Mouse (Mus musculus) small intestine, adult 2 months (tissue): Measurements from ENCODE around the gene Ovol2. TPM values are rescaled to one million over a fixed set of nuclear protein-coding genes. Genes with fewer than 3 reads are reported as not detected.

ENCODE experiments used
- H3K27ac ChIP-seq: fragments of 200-500 bp; 2 replicates; pipeline ENCODE4 v1.5.1; 2012; ENCODE audit warnings: low read depth, low read length, control low read depth, inconsistent platforms; ENCODE audit not compliant: insufficient read depth
- H3K27me3 ChIP-seq: fragments of 200-500 bp; 2 replicates; pipeline ENCODE4 v1.6.1; 2012; ENCODE audit warnings: mild to moderate bottlenecking, moderate library complexity, low read length, inconsistent platforms; ENCODE audit not compliant: control insufficient read depth, insufficient read depth
- H3K36me3 ChIP-seq: fragments of 200-500 bp; 2 replicates; pipeline ENCODE4 v1.6.1; 2012; ENCODE audit warnings: mild to moderate bottlenecking, low read length, control low read depth, inconsistent platforms; ENCODE audit not compliant: control insufficient read depth, insufficient read depth
- H3K4me1 ChIP-seq: fragments of 200-500 bp; 2 replicates; pipeline ENCODE4 v1.6.1; 2012; ENCODE audit warnings: low read length, inconsistent platforms, mixed read lengths; ENCODE audit not compliant: control insufficient read depth, insufficient read depth, insufficient read length
- H3K4me3 ChIP-seq: fragments of 200-500 bp; 2 replicates; pipeline ENCODE4 v1.5.1; 2012; ENCODE audit warnings: low read depth, mild to moderate bottlenecking, control low read depth, inconsistent platforms, low read length, moderate library complexity
- CTCF ChIP-seq: fragments of 200-500 bp; IDR thresholded peaks from 2 replicates; pipeline ENCODE4 v1.5.1; 2012; ENCODE audit warnings: low read depth, mild to moderate bottlenecking, control low read depth, inconsistent platforms, low read length, moderate library complexity, mixed read lengths; ENCODE audit not compliant: insufficient replicate concordance, insufficient read length; ENCODE audit errors: extremely low read depth
- POLR2A ChIP-seq: fragments of 200-500 bp; IDR thresholded peaks from 2 replicates; pipeline ENCODE4 v1.6.1; 2012; ENCODE audit warnings: low read depth, mild to moderate bottlenecking, control low read depth, inconsistent platforms, low read length, moderate library complexity
- WGBS: fragments of 180-500 bp; shearing (Covaris S2); methylation state at CpG from one replicate; pipeline ENCODE4 v1.1.7; 2018; 5-methylcytosine and 5-hydroxymethylcytosine counted together
- polyA plus RNA-seq: library from polyadenylated mRNA; depleted of rRNA; stranded (reverse); fragments of >200 nt; gene quantifications from 2 replicates; pipeline ENCODE4 v1.2.3, GENCODE M21; 2012

The Ovol2 gene
- polyA plus RNA-seq, 1 experiment: 51.5 TPM

GRCm38 (mm10) chr2:144337230-144337629 is 5.3 kb upstream of the Ovol2 start:
- WGBS: 34% methylated on average over 3 of the region's 3 CpGs
- peaks cover 4% of the 10 kb centered on the region for H3K4me1 ChIP-seq
- no peak for TF ChIP-seq CTCF
- TF ChIP-seq POLR2A: no peak
- no peak overlapping the region for H3K27ac ChIP-seq
- 0 out of 2 replicates have a peak, but pooled peaks cover 2% of the 10 kb centered on the region for H3K27me3 ChIP-seq
- no peaks in the 10 kb centered on the region for H3K36me3 ChIP-seq
- no peak overlapping the region for H3K4me3 ChIP-seq

GRCm38 (mm10) chr2:144333138-144333842 is 1.3 kb upstream of the Ovol2 start:
- Histone ChIP-seq H3K4me1 (peaks cover 7% of the 10 kb centered on the region), H3K27ac (no peak overlapping the region), H3K36me3 (no peaks in the 10 kb centered on the region), H3K4me3 (peak overlapping the region; percentile 54), H3K27me3 (0 out of 2 replicates have a peak, but pooled peaks cover 2% of the 10 kb centered on the region)
- WGBS: 9% methylated on average over 28 of the region's 28 CpGs
- TF ChIP-seq POLR2A (no peak), CTCF (peak; percentile 32; the same call in 1 of the 2 replicates)

- 9% methylated on average over 9 of the region's 9 CpGs for WGBS
- TF ChIP-seq CTCF (no peak), POLR2A (no peak)
- Histone ChIP-seq H3K4me1 (peaks cover 7% of the 10 kb centered on the region), H3K27ac (no peak overlapping the region), H3K27me3 (0 out of 2 replicates have a peak, but pooled peaks cover 2% of the 10 kb centered on the region), H3K36me3 (no peaks in the 10 kb centered on the region), H3K4me3 (peak overlapping the region; percentile 79)
These were observed 540 bp upstream of the Ovol2 start for GRCm38 (mm10) chr2:144332486-144332885.

- Histone ChIP-seq H3K36me3 (no peaks in the 10 kb centered on the region), H3K27ac (peak overlapping the region; percentile 78), H3K4me3 (peak overlapping the region; percentile 79), H3K4me1 (peaks cover 7% of the 10 kb centered on the region), H3K27me3 (0 out of 2 replicates have a peak, but pooled peaks cover 2% of the 10 kb centered on the region)
- under 1% methylated on average over 50 of the region's 50 CpGs for WGBS
- TF ChIP-seq CTCF (no peak), POLR2A (no peak)
These were observed 980 bp downstream of the Ovol2 start for GRCm38 (mm10) chr2:144330960-144331371.

GRCm38 (mm10) chr2:144330352-144330959 is 1.5 kb downstream of the Ovol2 start:
- Histone ChIP-seq H3K4me1 (peaks cover 7% of the 10 kb centered on the region), H3K27me3 (0 out of 2 replicates have a peak, but pooled peaks cover 2% of the 10 kb centered on the region), H3K27ac (peak overlapping the region; percentile 78), H3K4me3 (peak overlapping the region; percentile 79), H3K36me3 (no peaks in the 10 kb centered on the region)
- 2% methylated on average over 41 of the region's 41 CpGs for WGBS
- no peak for TF ChIP-seq POLR2A
- TF ChIP-seq CTCF: no peak

GRCm38 (mm10) chr2:144329937-144330336 is 2.0 kb downstream of the Ovol2 start:
- Histone ChIP-seq H3K27ac (peak overlapping the region; percentile 65; the same call in 1 of the 2 replicates), H3K27me3 (0 out of 2 replicates have a peak, but pooled peaks cover 2% of the 10 kb centered on the region), H3K4me3 (peak overlapping the region; percentile 79), H3K4me1 (peaks cover 7% of the 10 kb centered on the region), H3K36me3 (no peaks in the 10 kb centered on the region)
- 45% methylated on average over 10 of the region's 10 CpGs for WGBS
- TF ChIP-seq CTCF (no peak), POLR2A (no peak)

GRCm38 (mm10) chr2:144329451-144329850 is 2.5 kb downstream of the Ovol2 start:
- Histone ChIP-seq H3K27ac (no peak overlapping the region), H3K36me3 (no peaks in the 10 kb centered on the region), H3K4me3 (0 out of 2 replicates have a peak overlapping the region, but pooled peaks have one; percentile 35), H3K4me1 (peaks cover 7% of the 10 kb centered on the region), H3K27me3 (0 out of 2 replicates have a peak, but pooled peaks cover 2% of the 10 kb centered on the region)
- 56% methylated on average over 10 of the region's 10 CpGs for WGBS
- TF ChIP-seq CTCF: no peak
- no peak for TF ChIP-seq POLR2A
